Mouse (Mus musculus) ES-Bruce4 (cell line): ENCODE measurements around the gene Atp6v0a4.

Experiments used
- CTCF ChIP-seq: IDR thresholded peaks from one replicate; pipeline ENCODE4 v1.8.1; 2011; ENCODE audit warnings: low read depth, low read length
- EP300 ChIP-seq: IDR thresholded peaks from 2 replicates; pipeline ENCODE4 v1.6.1; 2011; ENCODE audit warnings: low read depth, low read length; ENCODE audit not compliant: insufficient read depth

GRCm38 (mm10) chr6:38124207-38124835 is at the start of gene Atp6v0a4:
- no peak for TF ChIP-seq CTCF
- no peak for TF ChIP-seq EP300
